Mouse (Mus musculus): ENCODE measurements around the gene Taok3.
"Not testable (repeated sequence)": the region's sequence is repeated elsewhere in the genome, so short reads cannot be mapped to it uniquely, and the experiment has no call there.

The Taok3 gene

DNA sequence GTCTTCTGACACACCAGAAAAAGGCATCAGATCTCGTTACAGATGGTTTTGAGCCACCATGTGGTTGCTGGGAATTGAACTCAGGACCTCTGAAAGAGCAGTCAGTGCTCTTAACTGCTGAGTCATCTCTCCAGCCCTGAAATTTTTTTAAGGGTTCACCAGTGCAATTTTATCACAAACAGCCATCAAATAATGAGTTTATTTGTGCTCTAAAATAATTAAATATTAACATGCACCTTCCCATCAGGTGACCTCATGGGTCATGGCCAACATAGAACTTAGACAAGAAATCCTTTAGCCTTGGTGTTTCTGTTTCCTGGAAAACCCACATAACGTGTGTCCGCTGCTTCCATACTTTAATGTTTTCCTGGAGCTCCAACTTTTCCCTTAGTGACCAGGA lies 173.8 kb downstream of the Taok3 start:
- DNase-seq (ENCODE audit: low read depth, low spot score): not testable (repeated sequence)

DNA sequence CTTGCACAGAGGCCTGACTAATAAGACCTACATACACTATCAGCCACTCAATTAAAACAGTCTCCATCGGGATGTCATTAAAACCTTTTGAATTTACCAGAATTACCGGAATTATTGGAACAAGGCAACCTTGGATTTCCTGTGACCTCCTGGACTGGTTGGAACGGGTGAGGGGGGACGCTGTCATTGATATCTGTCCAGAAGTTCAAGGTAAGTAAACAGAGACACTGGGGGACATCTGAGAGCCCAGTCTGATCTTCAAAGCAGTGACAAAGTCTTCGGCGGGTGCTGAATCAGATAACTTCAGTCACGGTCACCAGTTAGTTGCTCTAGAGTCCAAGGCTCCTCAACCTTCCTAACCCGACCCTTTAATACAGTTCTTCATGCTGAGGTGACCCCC lies 175.1 kb downstream of the Taok3 start:
- no peak for DNase-seq (ENCODE audit: low read depth, low spot score)

DNA sequence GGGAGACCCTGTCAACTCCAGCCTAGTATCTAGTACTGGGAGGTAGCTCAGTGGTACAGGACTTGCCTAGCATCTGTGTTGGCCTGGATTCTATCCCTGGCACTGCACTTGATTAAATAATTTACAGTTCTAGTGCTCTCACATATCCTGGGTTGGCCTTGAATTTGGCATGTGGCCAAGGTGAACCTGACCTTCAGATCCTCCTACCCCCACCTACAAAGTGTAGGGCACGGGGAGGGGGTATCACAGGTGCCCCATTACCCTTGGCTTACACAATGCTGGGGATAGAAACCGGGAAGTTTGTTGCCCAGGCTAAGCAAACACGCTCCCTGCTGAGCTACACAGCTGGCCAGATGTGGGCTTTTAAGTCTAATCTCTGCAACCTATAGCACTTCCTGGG lies 183.0 kb downstream of the Taok3 start:
- DNase-seq (ENCODE audit: low read depth, low spot score): no peak

DNA sequence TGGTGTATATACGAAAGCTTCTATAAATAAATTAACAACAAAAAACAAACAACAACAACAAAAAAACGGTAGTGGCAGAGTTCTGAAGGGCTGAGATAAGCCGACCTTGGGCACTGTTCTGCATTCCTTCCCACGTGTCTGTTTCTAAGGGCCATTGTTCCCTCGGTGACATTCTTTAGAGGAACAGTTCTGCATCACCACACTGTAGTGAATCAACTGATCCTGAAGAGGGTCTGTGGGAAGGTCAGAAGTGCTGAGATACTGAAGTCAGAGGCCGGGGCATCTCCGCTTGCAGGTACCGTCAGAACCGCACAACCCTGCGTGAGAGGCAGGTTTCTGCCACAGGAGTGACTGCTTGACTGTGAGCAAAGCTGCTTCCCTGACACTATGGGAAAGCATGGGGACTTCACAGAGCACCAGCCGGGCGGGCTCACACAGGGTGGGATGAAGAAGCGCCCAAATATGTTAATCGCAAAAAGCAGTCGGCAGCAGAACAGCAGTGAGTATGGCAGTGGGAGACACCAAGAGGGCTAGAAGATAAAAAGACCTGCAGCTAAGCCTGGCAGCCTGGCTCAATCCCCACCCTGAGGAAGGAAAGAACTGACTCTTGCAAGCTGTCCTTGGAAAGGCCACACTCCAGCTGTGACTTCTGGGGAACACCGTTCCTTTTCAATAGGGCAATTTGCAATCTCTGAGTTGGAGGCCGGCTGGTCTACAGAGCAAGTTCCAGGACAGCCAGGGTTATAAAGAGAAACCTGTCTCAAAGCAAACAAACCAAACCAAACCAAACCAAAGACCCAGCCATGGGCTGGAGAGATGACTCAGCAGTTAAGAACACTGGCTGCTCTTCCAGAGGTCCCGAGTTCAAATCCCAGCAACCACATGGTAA lies 184.0 kb downstream of the Taok3 start:
- DNase-seq (ENCODE audit: low read depth, low spot score): peak; percentile 82

DNA sequence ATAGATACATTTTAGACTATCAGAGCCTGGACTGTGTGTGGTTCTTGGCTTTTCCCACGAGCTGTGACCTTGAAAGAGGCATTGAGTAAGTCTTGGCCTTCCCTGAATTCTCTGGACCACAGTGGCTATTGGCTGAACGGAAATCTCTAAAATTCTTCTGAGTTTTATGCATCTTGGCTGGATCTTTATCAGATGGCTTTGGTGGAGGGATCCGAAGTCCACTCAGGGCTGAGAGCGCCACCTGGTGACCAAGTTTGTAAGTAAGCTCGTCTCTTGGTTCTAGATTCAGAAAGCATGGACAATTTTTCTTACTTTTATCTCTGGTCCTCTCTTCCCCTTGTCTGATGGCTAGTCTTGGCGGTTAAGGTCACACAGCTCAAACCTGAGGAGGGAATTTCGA lies 185.0 kb downstream of the Taok3 start:
- peak; percentile 88 for DNase-seq (ENCODE audit: low read depth, low spot score)

DNA sequence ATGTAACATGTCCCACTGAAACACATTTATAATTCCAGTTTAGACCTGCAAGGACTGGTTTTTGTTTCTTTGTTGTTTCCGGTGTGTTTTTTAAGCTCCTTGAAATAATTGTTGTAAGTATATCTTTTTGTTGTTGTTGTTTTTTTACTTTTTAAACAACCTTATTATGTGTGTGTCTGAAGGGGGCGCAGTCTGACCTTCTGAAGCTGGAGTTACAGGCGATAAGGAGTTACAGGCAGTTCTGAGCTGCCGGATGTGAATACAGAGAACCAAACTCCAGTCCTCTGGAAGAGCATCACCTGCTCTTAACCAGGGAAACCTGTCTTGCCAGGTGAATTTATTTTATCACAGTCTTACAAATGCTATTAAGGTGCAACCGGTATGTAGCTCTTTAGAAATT lies 185.8 kb downstream of the Taok3 start:
- DNase-seq (ENCODE audit: low read depth, low spot score): peak; percentile 55

DNA sequence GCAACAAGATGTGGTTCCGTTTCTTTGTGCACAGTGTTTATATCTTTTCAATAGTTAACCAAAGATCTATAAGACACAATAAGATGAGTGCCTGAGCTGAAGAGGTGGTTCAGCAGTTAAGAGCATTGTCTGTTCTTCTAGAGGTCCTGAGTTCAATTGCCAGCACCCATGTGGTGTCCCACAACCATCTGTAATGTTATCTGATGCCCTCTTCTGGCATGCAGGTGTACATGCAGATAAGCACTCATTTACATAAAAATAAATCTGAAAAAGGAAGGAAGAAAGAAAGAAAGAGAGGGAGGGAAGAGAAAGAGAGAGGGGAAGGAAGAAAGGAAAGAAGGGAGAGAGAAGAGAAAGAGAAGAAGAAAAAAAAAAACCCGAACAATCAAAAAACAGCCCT lies 186.9 kb downstream of the Taok3 start:
- no peak for DNase-seq (ENCODE audit: low read depth, low spot score)

DNA sequence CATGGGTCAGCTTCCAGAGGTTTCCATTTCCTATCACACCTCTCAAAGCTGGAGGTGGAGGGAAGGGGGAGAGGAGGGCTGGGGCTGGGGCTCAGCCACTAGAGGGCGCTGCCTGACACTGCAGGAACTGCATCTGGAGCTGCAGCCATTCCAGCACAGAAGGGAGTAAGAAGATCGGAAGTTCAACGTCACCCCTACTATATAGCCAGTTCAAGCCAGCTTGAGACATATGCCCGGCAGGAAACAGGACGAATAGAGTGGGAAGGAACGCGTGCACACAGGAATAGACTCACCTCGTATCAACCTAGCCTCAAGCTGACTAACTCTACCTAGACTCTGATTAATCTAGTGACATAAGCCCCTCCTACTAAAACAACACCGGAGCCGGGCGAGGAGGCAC lies 187.8 kb downstream of the Taok3 start:
- peak; percentile 95 for DNase-seq (ENCODE audit: low read depth, low spot score)

DNA sequence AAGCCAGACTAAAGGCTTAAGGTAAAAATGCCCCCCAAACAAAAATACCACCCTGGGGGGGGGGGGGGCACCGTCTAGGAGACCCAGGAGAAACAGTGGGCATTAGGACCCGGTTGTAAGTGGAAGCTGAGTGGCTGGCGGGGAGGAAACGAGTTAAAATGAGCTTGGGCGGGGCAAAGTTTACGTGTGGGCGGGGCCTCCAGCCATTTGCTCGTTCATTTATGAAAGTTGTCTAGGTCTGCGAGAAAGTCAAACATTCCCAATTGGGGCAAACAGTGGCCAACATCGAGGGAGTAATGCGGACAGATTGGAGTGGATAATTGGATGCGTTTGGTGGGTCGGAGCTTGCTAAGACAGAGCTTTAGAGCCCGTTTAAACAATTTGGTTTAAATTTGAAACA lies 193.5 kb downstream of the Taok3 start:
- peak; percentile 66 for DNase-seq (ENCODE audit: low read depth, low spot score)

DNA sequence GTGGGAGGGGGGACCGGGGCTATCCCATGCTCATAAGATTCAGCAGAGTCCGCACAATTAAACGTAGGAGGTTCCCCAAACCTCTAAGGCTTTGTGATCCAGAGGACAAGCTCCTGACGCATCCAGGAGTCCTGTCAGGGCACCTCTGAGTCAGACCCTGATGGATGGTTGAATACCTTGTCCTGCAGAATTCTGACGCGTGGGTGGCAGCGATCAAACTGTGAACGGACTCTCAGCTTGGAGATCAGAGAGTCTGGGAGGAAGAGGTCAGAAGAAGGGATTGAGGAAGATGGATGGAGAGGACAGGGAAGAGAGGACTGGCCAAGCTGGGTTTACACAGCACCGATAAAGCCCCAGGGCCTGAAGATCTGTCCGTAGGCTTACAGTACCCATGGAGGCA lies 194.0 kb downstream of the Taok3 start:
- no peak for DNase-seq (ENCODE audit: low read depth, low spot score)

DNA sequence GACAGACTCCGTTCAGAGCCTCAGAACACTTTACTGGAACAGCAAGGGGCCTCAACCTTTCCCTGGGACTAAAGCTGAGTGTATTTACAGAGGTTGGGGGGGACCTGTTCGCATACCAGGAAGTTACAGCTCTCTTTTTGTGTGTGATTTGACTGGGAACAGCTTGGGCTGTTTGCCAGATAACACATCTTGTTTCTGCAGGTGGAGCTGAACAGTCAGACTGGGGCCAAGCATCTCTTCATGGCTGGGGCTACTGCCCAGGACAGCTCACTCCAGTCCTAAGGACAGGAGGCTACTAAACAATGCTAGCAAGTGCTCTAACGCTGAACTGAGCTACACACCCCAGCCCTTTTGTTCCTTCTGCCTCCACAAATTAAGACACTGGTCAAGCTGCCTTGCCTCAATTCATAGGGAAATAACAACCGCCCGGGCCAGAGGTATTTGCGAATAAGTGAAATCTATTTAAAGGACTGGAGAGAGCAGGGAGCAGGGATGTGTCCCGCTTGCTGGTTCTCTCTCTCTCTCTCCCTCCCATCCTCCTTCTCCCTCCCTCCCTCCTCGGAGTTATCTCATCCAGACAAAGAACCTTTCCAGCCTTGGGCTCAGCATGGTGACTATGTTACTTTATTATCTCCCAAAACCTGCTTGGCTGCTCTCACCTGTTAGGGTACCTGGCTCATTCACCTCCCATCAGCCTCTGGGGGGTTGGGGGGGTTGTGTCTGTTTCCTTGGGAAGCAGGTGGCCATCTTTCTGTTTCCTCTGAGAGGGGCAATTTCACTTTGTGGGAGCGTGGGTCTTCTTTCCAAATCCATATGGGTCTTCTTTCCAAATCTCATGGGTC lies 194.9 kb downstream of the Taok3 start:
- peak; percentile 89 for DNase-seq (ENCODE audit: low read depth, low spot score)

DNA sequence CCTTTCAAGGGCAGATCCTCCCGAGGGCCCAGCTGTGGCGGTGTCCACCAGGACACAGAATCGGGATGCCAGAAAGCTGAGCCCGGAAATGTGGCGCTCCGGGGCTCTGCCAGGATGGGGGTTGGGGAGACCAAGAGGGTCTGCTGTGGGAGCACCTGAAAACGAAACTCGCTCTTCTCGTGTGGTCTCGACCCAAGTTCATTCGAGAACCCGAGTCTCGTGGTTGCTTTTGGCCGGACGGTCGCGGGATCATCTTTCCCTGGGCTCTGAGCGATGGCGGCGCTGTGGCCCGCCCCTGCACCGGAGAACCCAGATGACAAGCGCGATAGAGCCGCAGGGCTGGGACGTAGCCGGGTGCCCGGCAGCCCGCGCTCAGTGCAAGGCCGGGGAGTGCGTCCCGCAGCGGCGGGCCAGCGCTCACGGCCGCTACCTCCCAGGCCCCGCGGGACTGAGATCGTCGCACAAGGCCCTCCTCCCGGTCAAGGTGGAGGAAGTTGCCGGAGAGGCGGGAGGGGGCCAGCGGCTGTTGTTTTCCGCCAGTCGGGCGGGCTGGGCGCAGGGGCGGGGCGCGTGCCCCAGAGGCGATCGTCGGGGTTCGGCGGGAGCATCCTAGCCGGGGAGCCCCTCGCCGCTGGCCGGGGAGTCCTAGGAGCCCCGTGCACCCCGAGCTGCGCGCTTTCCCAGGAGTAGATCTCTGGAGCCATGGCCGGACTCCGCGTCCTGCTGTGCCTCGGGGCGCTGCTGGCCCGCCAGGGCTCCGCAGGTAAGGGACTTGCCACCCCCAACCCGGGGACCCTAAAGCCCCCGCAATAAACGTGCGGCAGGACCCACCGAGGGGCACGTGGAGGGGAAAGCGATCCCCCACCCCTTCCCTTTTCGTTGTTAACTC lies 199.1 kb downstream of the Taok3 start, which contains the start of gene Vsig10:
Vsig10 (plus strand) TSS at position 343 of the 889 bp plus-strand sequence.
- DNase-seq (ENCODE audit: low read depth, low spot score): peak; percentile 58

DNA sequence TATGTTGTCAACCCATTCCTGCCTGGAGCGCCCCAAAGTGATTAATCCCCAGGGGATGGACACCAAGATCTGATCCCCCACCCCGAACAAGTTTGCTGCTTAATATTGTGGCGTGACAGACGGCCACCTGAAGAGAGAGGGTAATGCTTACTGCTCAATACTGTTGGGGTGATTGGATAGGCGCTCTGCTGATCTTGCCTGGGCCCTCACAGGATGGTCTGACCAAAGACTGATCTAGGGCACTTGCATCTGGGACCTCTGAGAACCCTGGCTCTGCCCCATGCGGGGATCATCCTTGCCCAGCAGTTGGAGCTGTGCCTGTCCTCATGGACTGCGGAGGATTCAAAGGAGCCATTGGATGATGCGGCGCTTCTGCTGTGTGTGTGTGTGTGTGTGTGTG lies 203.8 kb downstream of the Taok3 start:
- peak; percentile 55 for DNase-seq (ENCODE audit: low read depth, low spot score)
